Mouse (Mus musculus) right cerebral cortex, postnatal 25 days (tissue): Measurements from ENCODE around the gene Proser2.
"Not testable (repeated sequence)": the region's sequence is repeated elsewhere in the genome, so short reads cannot be mapped to it uniquely, and the experiment has no call there.

Experiments
- DNase-seq: peaks from one replicate; pipeline ENCODE4 v3.0.0; 2022

The Proser2 gene

DNA sequence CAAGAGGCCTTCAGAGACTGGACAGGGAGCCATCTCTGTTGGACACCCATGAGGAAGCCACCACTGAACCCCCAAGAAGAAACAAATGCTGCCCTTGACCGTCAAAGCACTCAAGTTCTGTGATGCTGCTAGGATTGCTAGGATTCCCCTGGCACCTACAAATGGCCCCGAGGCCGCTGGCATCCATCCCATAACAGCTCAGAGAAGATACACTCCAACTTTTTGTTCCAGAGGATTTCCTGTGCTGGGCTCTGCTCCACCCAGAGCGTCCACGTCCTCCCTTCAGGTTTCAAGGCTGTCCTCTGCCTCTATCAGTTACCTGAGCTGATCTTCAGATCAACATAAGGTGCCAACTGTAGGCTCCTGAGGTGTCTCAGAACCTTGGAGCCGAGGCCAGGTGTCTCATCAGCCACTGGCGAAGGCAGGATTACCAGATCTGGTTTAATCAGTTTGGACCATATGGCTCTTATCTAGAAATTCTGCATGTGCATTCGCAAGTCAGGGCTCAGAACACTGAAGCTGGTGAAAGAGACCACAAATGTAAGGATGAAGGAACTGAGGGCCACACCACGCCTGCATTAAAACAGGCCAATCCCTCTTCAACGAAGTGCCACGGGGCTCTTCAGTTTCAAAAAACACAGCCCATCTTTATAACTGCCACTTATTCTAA lies 1.7 kb downstream of the Proser2 start:
- no peak for DNase-seq

DNA sequence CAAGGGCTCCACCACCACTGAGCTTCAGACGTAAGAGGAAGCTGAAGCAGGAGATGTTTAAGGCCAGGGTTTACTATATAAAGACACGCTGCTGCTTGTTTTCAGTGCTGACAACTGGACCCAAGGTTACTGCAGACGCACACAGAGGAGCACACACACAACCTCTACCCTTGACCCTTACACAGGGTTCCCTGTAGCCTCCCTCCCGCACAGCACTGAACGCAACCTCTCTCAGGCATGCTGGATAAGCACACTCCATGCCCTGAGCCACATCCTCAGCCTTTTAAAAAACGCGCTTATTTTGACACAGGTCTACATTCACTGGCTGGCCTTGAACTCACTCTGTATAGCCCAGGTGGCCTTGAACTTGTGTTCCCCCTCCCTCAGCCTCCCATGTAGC lies 7.0 kb downstream of the Proser2 start:
- no peak for DNase-seq

DNA sequence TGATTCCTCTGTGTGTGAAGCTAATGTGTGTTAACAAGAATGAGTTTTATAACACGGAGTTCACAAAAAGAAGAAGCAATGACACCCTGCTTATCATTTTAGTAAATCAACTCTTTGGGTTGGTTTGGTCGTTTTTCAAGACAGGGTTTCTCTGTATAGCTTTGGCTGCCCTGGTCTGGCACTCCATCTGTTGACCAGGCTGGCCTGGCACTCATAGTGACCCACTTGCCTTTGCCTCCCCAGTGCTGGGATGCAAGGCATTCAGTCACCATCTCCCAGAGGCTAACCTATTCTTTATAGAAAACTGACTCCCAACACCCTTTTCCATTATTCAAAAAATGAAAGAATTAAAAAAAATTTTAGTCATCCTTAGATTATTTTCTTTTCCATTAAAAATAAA lies 8.9 kb downstream of the Proser2 start:
- no peak for DNase-seq

DNA sequence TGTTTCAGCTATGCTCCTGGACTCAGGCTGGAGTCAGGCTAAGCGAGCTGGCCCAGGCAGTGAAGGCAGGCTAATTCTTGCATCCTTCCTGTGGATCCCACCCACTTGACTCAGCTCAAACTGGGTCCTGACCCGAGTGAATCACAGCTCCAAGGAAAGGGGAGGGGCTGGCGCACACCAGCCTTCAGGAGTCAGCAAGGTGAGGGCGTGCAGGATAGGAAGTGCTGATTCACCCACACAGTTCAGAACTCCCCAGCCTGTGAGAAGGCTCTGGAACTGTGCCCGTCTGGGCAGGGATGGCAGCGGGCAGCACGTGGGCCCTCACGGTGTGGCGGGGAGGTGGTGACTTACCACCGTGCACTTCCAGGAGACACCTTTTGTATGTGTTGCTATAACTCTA lies 11.8 kb downstream of the Proser2 start:
- DNase-seq, result no peak

DNA sequence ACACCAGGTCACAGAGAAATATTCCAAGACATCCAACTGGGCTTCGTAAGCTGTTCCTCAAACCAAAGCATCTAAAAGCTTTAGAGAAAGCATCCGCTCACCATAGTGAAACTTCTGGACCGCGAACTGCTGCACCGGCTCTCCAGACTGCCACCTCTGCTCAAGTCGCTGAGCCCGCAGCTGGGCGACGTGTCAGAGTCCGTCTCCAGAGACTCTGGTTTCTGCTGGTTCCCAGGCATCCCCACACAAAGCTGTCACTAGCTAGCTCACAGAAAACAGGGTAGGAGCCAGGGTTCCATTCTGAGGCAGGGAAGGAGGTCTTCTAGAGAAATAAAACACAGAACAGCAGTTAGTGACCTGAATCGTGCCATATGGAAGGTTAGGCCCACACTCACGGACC lies 16.2 kb downstream of the Proser2 start:
- DNase-seq, result no peak

DNA sequence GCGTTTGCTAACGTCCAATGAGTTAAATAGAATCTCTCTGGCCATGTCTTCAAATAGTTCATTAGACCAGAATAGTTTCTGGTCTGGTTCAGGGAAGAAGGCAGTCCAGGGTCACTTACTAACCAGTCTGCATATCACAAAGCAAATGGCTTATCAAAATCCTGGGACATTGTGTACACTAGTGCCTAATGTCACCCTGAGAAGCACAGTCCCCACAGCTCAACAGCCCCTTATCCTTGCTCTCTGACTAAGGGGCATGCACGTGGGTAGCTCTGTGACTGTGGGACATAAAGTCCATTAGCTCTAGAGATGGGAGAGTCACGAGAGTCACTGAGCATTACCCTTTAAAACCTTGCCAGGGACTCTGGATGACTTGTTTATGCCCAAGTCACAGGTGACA lies 17.4 kb downstream of the Proser2 start:
- no peak for DNase-seq

DNA sequence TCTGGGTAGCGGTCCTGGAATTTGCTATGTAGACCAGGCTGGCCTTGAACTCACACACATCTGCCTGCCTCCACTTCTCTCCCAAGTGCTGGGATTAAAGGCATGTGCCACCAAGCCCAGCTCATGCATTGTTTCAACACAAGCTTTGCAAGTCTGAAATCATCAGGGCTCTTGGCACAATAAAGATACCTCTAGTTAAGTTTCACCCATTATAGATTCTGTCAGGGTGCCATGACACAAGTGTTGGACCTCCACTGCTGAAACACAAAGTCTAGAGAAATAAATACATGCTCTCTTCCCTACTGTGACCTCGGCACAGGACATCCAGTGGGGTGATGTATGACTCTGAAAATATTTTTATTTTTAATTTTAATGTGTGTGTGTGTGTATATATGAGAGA lies 24.6 kb downstream of the Proser2 start:
- DNase-seq, result no peak

DNA sequence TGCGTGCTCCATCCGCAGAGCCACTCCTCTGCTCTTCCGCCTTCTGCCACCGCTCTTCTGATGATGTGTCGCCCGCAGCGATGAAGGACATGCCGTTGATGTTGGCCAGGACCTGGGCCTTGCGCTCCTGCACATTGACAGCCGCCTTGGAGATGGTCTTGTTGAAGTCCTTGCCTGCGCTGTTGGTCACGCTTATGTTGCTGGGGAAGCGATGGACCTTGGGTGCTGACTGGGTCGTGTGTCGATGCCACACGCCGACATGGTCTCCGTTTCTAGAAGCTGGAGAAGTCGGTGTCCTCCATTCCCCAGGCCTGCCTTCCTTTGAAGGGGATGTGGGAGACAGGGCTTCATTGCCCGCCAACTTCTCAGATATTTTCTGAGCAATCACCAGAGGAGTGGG lies 29.3 kb downstream of the Proser2 start:
- no peak for DNase-seq

DNA sequence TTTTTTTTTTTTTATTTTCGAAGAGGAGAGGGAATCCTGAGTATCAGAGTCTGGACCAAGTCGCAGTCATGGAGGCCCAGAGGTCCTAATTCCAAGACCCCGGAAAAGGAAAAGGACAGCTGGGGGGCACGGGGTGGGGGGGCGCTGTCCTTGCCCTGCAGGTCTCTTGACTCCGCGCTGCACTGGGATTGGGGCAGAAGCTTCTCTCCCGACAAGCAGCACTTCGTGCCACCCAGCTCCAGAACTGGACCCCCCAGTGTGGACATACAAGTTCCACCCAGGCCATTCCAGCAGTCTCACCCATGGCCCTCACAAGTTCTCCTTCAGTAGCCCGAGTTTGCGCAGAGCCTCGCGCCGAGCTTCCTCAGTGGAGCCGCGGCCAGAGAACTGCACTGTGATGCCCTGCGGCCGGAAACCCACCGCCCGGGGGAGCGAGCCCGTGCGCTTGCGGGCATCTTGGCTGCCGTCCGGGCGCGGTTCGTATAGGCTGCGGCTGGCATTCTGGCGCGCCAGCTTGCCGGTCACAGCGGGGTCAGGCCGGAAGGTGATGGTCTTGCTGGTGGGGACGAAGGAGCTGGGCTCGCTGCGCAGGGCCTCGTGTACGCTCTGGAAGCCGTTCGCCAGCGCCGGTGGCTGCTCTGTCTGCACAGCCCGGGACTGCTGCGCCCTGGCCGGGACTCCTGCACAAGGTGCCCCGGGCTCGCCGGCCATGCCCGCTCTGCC lies 29.8 kb downstream of the Proser2 start:
- no peak for DNase-seq

DNA sequence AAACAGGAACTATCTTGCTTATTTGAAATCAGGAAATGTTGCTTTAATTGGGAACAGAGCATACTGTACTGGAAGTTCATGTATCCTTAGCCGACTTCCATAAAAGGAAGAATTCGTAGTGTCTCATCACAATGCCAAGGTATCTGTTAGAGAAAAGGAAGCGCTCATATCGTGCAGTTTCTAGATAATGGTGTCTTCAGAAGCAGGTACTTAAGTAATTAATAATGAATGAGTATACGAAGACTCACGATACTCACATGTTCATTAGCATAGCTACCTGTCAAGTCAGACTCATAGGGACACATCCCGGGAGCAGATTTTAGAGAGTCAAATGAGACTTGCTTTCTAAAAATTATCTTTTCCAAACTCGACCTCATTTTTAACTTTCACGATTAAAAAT lies 30.6 kb downstream of the Proser2 start:
- DNase-seq, result no peak

DNA sequence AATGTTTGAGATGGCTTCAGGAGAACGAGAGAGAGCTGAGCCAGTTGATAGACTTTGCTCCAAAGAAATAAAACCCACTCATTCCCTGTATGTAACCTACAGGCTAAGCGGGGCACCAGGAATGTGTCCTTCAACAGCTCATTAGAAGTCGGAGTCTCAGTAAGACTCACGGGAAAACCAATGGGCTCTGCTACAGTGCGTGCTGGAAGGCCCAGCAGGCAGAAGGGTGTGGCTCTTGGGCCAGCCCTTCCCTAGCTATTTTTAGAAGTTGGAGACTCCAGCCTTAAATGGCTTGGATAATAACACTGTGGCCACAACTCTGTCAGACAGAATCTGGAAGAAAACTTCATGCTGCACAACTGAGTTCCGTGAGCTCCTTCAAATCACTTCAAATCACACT lies 31.1 kb downstream of the Proser2 start:
- DNase-seq, result no peak

DNA sequence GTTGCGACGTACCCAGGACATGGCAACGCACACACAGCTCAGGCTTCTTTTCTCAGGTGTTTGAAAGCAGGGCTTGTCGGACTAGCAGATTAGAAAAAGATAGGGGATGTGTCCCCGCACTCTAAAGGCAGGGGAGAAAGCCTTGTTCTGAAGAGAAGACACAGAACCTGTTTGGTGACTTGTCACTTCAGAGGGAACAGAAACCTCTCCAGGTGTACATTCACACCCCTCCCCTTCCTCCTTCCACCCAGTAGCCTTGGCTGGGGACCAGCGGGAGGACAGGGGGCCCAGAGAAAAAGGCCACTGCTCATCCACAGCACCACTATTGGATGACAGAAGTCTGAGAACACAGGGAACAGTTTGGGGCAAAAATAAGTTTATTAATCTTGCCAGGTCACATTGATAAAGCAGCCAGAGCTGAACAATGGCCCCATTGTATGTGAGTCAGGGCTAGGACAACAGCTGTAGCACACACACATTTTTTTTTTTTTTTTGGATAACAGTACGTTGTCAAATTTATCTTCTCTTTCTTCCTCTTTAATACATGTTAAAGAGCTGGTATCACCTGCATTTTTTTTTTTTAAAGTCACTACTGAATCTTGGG lies 32.8 kb downstream of the Proser2 start:
- DNase-seq, result no peak

DNA sequence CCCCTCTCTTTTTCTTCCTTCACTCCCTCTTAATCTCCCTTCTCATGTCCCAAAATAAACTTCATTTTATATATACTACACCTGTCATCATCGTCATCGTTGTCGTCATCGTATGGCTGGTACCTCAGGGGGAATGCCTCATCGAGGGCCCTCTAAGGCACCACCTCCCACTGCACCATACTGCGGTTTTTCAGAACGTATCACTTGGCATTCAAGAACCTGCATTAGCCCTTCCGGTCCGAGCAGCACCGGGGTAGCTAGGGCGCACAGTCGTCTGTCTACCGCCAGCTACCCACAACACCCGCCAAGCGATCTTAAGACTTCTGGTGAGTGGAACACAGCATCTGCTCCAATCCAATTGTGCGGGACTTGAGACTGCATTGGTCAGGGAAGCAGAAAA lies 40.1 kb downstream of the Proser2 start:
- not testable (repeated sequence) for DNase-seq

DNA sequence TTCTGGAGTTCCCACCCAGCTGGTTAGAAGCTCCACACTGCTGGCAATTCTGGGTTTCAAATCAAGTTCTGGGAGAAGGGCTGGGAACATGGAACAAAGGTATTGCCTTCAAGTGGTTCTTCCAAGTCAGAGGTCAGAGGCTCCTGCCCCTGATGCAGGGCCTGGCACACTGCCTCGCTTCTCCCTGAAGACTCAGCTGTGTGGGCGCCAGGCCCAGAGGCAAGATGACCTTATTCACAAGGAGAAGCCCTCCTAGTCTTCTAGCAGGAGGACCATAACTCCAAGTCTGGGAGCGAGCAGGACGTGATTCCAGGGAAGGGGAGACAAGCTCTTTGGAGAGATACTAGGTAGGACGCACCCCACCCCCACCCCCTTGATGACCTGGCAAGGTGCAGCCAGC lies 42.9 kb downstream of the Proser2 start:
- no peak for DNase-seq

DNA sequence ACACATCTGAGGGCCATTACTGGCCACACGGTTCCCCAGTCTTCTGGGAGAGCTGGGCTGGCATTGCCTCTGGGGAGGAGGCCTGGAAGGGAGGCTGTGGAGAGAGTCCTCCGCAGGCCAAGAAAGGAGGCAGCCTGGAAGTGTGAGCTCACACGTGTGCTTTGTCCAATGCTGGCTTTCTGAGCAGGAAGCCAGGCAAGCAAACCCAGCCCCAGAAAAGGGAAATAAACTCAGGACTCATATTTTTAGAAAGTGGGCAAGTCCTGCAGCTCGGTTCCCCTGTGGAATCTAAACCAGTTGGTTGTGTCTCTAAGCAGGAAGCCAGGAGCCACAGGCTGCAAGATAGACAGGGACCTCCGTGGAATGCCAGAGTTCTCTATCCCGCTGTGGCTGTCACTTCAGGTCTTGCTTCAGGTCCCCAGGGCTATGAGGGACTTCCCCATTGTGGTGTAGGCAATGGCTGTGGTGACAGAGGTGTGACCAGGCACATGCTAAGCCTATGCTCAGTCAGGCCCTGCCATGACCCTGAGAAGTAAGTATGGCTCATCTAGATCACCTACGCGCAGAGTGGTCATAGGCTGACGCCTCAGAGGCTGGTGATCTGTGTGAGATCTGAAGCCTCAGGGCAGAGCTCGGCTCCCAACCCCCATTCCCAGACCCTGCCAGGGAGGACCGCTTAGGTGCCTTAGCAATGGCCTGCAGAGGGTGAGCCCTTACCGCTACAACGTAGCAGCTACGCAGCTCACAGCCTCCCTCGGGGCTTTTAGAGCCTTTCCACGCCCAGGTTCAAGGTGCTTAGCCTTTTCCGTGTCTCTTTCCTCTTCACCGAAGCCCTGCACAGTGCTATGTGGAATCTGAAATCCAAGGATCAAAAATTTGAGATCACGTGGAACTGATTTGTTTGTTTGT lies 44.1 kb downstream of the Proser2 start:
- no peak for DNase-seq

DNA sequence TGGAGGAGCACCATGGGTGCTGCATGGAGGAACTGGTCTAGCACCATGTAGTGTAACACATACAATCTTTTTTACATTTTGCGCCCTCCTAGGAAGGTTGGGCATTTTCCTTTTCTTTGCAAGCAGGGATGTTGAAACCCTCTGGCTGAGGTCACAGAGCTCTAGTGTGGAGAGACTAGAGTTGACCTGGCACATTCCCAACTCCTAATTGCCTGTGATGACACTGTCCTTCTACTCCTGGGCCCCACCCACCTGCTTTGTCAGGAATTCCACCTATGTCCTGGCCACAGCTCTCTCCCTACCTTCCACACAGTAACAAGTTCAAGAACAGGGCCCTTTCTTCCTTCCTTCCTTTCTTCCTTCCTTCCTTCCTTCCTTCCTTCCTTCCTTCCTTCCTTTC lies 46.3 kb downstream of the Proser2 start:
- no peak for DNase-seq

DNA sequence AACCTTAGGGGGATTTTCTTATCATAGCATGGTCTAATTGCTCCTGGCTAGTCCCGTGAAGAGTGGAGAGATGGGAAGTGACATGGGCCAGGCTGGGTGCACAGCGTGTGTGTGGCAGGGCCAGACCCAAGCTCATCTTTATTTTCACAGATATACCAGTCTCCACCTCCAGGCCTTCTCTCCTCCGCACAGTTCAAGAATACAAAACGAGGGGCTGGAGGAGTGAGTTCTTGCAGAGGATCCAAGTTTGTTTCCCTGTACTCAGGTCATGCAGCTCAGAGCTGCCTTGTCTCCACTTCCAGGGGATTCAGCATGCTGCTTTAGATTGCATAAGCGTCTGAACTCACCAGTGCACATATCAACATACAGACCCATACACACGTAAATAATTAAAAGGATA lies 47.4 kb downstream of the Proser2 start:
- DNase-seq, result no peak

DNA sequence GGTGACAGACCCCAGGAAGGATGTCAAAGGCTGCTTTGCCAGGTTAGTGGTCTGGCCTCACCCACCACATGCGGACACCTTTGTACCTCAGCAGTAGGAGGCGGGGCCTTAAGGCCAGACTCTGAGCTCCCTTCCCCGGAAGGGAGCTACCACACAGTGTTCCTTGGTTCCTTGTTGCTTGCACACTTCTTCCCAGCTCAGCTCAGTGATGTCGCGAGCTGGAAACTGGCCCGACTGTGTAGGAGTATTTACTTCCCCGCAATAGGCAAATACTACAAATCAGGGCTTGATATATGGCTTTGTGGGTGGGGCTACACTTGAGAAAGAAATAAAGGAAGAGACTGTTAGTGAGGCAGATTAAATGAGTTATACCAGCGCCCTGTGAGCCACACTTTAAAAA lies 48.9 kb downstream of the Proser2 start:
- no peak for DNase-seq

DNA sequence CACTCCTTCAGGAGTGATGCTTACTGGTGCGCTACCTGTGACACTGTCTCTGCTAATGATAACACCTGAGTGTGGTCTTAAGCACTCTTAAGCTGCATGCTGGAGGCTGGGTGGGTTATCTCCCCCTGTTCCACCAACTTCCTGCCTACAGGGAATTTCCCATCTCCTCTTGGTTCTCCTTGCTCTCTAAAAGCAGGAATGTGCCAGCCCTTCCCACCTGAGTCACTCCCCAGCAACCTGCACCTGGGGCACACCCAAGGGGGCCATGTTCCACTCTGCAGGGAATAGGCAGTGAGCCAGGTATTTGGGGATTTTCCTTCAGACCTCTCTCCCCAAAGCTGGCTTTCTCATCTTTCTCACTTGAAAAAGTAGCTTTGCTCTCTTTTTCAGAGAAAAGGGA lies 50.0 kb downstream of the Proser2 start:
- DNase-seq, result no peak

DNA sequence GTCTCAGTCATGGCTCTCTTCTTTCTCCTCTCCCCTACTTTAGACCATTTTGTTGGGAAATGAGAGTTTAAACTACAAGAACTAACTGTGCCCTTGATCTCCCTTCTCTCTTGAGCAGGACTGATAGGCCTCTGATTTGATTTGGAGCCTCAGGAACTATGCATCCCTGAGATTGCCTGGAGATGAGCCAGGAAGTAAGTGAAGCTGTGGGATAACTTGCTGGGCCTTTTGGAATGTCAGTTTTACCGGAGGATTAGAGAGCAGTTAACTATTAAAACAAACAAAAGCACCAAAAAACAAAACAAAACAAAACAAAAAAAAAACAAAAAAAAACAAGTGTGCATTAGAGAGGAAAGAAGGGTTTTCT lies 54.5 kb downstream of the Proser2 start:
- no peak for DNase-seq

DNA sequence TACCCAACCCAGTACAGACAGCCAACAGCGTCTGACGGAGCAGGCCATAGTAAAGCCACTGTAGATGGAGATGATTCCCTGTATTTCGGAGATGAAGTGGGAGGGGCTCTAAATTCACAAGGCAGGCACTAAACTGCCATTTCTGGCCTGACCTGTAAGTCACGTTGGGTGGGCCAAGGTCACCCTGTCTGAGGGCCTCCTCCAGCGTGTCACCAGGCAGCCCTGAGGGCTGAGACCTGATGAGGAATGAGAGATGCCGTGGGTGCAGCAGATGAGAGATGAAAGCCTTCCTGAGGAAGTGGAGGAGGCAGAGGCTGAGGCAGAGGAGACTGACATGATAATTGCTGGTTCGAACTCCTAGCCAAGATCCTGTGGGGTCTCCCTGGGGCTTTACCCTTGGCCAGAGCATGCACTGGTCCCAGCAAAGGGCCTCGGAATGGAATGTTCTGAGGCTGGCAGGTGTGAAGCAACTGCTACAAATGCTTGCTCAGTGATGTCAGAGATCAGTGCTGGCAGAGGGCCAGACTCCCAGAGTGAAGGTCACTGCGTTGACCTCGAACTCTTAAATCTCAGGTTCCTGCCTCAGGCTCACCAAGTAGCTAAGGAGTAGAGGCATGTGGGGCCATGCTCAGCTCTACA lies 55.0 kb downstream of the Proser2 start:
- DNase-seq, result no peak

DNA sequence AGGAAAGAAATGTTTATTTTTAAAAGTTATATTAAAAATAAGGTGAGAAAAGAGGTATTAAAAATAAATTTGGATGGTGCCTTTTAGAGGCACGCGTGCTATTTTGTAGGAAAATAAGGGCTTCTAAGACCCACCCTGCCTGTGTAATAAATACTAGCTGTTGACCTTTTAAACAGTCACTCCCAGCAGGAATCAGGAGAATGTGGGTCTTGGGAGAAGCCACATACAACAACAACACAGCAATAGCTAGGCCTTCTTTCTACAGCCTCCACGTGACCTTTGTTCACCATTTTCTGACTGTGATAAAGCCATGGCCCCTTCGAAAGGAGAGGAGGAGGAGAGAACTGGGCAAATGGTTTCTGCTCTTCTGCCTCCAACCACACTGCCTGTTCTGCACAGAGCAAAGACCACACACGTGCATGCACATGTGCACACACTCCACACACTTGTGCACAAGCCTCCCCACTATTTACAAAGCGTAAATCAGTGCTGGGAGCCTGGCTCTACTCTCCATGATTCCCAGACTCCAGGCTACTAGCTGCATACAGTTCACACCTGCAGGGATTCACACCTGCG lies 57.2 kb downstream of the Proser2 start:
- no peak for DNase-seq
